Mouse (Mus musculus) layer of hippocampus, postnatal 36 days (tissue): Measurements from ENCODE around the gene Gm16181. TPM values are rescaled to one million over a fixed set of nuclear protein-coding genes. Genes with fewer than 3 reads are reported as not detected.

Experiments
- DNase-seq, 2 experiments: peaks; one replicate each; pipeline ENCODE4 v3.0.0; 2022
- total RNA-seq, 2 experiments: library from RNA; stranded (reverse); gene quantifications; 2 replicates each; pipeline ENCODE4 v1.2.3; 2021

The Gm16181 gene
- total RNA-seq, 2 experiments from 2014 or later: not detected

DNA sequence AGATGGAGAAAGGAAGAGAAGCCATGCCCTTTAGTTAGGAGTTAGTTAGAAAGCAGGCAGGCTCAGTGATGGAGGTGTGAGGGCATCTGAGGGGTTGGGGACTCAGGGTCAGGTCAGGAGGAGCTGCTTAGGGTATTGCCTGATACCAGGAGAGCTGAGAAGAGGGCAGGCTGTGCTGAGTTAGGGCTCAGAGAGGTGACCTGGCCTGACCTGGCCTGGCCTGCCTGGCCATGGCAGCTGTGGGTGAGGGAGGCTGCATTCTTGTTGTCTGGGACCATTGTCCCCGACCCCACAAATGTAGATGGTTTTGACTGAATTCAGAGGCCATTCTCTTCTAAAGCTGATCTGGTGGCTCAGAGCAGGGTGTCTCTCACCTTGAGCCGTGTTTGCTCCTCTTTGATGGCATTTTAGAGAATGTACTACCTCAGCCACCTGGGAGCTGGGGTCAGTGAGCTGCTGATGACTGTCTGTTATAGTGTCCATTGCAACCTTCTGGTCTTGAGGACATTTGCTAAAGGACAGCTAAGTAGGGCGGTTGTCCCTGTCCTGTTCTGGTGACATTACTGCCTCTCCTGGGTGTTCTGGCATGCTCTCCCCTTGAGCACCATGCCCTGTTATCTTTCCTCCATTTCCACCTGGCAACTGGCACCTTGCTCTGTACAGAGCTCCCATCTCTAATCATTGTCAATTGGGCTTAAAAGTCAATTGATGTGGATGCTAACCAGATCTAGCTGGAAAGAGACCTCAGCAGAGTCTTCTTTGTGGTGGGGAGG is 29.9 kb downstream of the Gm16181 start:
- DNase-seq: no peak

DNA sequence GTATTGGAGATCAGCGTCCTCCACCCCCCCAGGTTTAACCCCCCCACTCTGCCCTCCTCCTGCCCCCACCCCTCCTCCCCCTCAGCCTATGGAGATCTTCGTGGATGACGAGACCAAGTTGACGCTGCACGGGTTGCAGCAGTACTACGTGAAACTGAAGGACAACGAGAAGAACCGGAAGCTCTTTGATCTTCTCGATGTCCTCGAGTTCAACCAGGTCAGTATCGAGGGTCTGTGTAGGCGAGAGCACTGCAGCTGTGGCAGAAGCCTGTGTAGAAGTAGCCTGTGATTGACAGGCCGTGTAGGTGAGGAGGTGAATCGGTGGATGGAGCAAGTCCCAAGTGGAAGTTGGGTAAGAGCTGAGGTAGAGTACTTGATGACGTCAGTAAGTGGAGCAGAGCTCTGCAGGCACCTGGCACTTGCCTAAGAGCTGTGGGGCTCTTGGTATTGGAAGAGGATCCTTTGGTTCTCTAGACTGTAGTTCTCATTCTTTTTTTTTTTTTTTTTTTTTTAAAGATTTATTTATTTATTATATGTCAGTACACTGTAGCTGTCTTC is 30.6 kb downstream of the Gm16181 start:
- DNase-seq: no peak

DNA sequence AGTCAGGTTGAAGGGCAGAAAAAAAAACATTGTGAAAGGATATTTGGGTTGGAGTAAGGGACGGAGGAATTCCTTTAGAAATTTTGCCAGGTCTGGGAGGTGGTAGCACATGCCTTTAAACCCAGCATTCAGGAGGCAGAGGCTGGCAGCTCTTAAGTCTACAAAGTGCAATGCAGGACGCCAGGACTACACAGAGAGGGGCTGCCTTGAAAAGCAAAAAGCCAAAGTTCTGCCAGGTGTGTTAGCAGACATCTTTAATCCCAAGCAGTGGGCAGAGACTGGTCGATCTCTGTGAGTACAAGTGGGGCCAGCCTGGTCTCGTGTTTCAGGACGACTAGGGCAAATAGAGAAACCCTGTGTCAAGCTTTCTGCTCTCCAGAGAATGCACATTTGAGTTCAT is 31.3 kb downstream of the Gm16181 start:
- DNase-seq: no peak

DNA sequence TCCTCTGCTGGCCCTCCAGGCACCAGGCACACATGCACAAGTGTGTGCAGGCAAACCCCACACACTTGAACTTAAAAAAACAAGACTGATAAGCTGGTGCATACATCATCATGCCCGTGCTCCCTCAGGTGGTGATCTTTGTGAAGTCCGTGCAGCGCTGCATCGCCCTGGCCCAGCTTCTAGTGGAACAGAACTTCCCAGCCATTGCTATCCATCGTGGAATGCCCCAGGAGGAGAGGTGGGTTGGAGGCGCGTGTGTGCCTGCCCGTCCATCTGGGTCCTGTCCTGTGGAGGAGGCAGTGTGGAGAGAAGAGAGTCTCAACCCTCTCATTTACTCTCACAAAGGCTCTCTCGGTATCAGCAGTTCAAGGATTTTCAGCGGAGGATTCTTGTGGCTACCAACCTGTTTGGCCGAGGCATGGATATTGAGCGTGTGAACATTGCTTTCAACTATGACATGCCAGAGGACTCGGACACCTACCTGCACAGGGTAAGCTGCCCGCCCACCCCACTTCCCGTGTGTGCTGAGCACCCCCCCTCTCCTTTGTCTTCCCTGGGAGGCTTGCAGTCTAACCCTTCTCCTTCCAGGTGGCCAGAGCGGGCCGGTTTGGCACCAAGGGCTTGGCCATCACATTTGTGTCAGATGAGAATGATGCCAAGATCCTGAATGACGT is 32.1 kb downstream of the Gm16181 start:
- DNase-seq: no peak

DNA sequence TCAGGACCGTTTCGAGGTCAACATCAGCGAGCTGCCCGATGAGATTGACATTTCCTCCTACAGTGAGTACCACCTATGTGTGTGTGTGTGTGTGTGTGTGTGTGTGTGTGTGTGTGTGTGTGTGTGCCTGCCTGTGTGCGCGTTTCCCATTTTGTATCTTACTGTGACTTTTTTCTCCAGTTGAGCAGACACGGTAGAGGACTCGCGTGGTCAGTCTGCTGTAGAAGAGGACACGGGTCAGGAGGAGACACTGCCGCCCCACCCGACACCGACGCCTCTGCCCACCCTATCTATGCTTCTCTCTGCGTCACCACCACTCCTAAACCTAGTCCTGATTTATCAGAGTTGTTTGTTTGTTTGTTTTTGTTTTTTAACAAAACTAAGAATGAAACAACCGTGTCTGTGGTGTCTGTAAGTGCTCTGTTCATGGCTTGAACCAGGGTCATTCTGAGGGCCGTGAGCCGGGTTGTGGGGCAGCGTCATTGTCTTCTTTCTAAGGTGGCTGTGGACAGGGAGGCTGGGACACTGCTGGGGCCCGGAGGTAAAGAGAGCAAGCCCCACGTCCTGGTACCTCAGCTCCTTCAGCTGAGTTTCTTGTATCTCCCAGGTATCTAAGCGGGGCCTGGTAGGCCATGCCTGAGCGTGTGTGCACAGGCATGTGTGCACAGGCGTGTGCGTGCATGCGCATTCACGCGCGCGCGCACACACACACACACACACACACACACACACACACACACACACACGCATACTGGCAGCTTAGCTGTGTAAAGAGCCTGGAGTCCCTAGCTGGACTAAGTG is 32.9 kb downstream of the Gm16181 start:
- DNase-seq: no peak

DNA sequence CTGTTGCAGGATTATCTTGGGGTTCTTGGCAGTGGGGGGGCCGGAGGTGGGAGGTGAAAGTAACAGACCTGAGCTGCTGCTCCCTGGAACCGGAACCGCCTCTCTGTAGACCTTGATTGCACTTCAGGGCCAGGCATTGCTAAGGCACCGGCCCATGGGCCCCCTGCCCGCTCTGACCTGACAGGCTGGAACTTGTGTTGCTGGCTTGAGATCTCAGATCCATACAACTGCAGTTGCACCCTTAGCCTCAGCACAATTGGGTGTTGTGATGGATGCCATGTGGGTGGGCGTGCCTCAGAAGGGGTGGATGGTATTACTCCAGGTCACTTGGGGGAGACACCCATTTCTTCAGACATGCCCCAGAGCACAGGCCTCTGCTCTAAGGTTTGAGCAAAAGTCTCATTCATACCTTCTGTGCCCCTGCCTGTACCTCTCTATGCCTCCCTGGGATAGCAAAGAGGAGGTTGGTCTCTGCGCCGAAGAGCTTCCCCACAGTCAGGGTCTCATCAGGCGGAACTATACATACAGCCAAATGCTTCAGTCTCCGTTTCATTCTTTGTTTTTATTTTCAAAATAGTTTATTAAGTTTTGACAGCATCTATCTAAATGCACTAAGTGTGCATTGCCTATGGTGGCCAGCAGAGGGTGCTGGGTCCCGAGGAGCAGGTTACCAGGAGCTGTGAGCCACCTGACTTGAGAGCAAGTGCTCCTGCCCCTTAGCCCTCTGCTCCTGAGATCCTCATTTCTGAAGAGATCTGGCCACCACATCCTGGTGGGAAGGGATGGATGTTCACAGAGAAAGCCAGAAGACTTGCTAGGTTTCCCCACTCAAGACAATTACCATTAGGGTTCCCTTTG is 33.8 kb downstream of the Gm16181 start:
- no peak for DNase-seq

DNA sequence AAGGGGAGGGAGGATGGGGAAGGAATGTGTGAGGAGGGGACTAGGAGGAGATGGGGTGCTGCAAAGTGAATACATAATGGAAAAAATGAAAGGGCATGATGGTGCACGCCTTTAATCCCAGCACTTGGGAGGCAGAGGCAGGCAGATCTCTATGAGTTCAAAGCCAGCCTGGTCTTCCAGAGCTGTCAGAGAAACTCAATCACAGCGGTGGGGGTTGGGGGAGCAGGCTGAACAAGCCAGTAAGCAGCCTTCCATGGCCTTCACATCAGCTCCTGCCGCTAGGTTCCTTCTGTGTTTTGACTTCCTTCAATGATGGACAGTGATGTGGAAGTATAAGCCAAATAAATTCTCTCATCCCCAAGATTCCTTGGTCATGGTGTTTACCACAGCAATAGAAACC is 34.7 kb downstream of the Gm16181 start:
- DNase-seq: no peak

DNA sequence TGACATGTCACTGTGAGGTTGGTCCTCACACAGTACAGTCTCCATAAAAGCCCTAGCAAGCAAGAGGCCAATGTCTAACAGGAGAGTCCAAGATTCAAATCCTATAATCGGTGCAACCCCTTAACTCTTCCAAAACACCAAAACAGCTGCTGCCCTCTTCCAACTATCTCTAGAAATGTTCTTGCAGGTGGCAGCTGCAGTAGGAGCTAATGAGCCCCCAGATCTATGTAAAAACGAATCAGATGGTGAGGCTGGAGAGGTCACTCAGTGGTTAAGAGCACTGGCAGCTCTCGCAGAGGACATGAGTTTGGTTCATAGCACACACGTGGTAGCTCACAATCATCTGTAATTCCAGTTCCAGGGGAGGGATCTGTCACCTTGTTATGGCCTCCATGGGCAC is 35.1 kb downstream of the Gm16181 start:
- DNase-seq: no peak

DNA sequence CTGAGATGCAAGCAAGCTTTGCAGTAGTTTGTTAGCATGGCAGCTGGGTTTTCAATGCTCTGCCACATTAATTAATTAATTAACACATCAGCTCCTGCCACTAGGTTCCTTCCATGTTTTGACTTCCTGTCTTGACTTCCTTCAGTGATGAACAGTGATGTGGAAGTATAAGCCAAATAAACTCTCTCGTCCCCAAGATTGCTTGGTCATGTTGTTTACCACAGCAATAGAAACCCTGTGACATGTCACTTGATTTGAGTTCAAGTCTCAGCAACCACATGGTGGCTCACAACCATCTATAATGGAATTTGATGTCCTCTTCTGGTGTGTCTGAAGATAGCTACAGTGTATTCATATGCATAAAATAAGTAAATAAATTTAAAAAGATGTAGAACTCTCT is 36.7 kb downstream of the Gm16181 start:
- no peak for DNase-seq

DNA sequence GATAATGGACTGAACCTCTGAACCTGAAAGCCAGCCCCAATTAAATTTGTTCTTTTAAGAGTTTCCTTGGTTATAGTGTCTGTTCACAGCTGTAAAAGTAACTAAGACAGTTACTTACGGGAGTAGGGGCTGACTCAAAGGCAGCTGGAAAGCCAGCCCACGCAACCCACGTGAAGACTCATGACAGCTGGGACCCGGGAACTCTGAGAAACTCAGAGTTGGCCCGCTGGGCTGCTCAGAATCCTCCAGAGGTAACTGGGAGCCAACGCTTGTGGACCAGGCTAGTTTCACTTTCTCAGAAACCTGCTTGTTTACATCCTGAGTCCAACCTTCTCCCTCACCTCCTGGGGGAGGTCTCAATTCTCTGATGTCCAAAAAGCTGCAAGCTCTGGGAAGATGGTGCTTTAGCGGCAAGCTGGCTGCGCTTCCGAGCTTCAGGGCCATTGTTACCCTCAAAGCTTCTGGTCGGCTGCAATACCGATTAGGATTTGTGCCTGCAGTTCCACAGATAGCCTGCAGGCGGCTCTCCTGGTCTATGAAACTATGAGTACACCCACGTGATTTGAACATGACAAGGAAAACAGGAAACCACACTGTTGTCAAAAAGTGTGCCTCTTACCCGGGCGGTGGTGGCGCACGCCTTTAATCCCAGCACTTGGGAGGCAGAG is 37.3 kb downstream of the Gm16181 start:
- DNase-seq: peak; percentile 89 to 90

DNA sequence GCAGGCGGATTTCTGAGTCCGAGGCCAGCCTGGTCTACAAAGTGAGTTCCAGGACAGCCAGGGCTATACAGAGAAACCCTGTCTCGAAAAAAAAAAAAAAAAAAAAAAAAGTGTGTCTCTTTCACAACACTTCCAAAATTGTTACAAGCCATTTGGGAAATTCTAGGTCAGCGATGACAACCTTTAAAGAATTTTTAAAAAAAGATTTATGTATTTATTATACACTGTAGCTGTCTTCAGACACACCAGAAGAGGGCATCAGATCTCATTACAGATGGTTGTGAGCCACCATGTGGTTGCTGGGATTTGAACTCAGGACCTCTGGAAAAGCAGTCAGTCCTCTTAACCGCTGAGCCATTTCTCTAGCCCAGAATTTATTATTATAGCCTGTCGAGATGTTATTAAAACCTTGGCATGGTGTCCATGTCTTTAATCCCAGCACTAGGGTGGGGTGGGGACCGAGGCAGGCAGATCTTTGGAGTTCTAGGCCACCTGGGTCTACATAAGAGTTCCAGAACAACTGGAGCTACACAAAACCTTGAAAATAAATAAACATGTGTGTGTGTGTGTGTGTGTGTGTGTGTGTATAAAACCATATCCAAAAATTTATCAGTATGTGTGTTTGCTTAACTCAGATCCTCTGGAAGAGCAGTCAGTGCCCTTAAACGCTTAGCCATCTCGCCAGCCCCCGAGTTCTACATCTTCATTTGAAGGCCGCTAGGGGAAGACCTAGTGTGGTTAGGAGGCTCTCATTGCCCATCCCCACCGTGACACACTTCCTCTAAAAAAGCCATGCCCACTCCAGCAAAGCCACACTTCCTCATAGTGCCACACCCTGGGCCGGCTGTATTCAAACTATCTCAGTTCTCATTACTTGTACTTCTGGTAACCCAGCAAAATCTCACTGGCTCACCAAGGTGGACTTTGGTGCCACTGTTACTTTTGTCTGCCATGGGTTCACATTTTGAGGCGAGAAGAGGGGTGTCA is 38.2 kb downstream of the Gm16181 start:
- DNase-seq: no peak

DNA sequence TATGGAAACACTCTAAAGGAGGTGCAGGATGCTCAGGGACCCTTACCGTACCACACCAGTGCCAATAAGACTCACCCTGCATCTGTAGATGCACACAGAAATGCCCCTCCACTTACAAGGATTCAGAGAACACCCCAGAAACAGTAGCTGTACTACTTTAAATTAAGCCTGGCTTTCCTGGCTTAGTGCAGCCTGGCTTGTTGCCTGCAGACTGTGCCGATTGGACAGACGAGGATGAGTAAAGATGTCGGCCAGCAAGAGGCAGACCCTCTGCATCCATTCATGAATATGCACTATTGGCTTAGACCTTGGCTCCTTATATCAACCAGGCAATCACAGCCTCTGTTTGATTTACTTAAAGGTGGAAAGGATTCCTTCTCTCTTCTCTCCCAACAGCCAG is 39.0 kb downstream of the Gm16181 start:
- DNase-seq: no peak

DNA sequence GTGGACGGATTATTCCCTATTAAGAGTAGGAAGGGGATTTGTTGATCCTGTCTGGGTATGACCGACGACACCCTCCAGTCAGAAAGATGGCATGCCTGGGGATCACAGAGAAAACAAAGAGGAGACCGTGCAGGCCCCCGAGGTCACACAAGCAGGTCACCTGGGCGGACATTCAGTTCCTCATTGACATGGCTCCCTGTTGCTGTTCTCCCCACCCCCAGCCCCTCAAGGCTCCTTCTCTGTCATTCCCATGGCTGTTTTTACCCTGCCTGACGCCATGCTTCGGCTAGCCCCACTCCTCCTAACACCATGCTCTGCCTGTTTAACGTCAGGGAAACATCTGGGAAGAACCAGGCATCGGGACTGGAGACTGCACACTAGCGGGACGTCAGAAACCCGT is 41.0 kb downstream of the Gm16181 start:
- no peak for DNase-seq

DNA sequence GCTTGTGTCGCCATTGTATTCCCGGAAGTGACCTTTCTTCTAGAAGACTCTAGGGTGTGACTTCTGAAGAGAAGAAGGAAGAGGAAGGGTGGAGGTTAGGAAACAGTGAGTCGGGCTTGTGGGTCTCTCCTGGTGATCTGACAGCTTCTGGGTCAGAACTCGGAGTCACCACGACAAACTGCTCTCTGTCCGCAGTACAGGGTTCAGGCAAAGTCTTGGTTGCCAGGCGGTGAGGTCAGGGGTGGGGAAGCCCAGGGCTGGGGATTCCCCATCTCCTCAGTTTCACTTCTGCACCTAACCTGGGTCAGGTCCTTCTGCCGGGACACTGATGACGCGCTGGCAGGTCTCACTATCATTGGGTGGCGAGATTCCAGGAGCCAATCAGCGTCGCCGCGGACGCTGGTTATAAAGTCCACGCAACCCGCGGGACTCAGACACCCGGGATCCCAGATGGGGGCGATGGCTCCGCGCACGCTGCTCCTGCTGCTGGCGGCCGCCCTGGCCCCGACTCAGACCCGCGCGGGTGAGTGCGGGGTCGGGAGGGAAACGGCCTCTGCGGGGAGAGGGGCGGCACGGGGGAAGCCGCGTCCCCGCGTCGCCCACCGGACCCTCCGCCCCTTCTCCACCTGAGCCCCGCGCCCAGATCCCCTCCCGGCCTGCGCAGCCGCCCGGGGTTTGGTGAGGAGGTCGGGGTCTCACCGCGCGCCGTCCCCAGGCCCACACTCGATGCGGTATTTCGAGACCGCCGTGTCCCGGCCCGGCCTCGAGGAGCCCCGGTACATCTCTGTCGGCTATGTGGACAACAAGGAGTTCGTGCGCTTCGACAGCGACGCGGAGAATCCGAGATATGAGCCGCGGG is 42.3 kb downstream of the Gm16181 start, which contains the start of gene H2-D1:
Gene H2-D1 (plus strand): TSS at position 67 of the 859 bp plus-strand sequence.
- peak; percentile 92 to 94 for DNase-seq

DNA sequence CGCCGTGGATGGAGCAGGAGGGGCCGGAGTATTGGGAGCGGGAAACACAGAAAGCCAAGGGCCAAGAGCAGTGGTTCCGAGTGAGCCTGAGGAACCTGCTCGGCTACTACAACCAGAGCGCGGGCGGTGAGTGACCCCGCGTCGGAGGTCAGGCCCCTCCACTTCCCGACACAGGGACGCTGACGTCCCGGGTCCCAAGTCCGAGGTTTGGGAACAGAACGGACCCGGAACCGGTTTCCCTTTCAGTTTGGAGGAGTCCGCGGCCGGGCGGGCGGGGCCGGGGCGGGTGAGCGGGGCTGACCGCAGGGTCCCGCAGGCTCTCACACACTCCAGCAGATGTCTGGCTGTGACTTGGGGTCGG is 42.9 kb downstream of the Gm16181 start:
- DNase-seq: no peak

DNA sequence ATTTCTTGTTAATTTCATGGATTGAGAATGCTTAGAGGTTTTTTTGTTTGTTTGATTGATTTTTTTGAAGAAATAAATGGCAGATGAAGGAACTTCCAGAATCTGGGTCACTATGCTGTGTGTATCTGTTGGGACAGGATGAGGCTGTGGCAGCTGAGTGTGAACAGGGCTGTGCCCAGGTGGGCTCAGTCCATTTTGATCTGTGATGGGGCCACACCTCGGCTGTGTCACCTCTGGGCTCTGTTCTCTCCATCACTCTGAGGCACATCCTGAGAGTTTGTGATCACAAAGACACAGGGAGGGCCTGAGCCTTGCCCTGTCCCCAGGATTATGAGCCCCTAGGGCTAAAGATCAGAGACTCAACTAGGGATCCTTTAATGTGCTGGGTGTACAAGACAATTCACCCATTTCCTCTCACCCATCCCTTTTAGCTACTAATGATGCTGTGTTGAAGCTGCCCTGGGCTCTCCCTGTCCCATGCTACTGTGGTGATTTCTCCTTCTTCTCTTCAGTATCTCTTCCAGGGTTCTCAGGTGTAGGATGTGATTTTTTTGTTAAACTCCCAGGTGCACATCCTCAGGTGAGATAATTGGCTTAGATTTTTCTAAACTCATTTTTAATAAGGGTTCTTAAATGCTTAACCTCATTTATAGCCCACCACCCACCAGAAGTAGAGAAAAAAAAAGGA is 46.9 kb downstream of the Gm16181 start:
- no peak for DNase-seq

DNA sequence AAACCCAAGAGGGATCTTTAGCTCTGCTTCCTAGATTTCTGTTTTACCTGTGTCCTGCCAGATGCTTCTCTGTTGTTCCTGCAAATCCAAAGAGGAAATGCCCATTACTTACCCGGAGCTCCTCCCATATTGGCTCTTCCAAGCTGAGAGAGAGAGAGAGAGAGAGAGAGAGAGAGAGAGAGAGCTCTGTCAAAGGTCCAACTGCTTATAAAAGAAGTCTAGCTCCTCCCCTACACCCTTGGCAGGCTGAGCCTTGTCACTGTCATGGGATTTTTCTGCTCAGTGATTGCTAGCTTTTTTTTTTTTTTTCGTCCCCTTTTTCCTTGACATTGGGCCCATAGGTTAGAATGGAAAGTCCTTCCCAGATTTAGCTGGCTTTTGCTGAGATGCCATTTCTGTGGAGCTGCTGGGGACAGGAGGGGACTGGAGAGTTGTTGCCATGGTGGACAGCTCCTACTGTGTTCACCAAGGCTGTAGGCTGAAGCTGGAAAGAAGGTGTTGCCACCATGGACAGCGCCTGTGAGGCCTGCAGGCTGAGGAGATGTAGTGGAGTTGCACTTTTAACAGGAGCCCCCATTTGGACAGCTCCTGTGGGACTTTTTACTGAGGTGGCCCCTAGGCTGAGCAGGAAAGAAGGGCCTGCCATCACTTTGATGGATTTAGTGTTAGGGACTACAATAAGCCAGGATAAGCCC is 49.2 kb downstream of the Gm16181 start:
- DNase-seq: no peak

DNA sequence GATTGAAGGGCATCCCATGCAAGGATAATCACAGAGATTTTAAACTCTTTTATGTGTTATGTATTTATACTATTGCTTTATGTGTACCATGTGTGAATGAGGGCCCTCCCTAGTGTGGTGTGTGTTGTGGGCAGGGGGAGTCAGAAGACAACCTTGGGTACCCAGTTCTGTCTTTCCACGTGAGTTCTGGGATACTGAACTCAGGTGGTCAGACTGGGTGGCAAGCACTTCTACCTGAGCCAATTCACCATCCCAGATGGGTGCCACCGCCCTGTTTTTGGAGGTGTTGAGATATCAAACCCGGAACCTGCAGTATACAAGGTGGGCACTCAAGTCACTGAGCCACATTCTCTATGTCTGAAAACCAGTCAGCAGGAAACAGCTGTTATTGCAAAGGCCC is 51.6 kb downstream of the Gm16181 start:
- DNase-seq: no peak
